Mouse (Mus musculus) lung, embryonic 14.5 days (tissue): Measurements from ENCODE around the gene Ipp. TPM values are rescaled to one million over a fixed set of nuclear protein-coding genes. Genes with fewer than 3 reads are reported as not detected.

Experiments
- ATAC-seq: fragments of 200-750 bp; cut with Nextera tagmentation; 2 replicates; pipeline ENCODE4 v1.8.0; 2017; ENCODE audit warnings: mild to moderate bottlenecking, moderate TSS enrichment, moderate library complexity; ENCODE audit not compliant: insufficient read depth
- DNase-seq: peaks from one replicate; pipeline ENCODE4 v3.0.0-alpha.2; 2015
- H3K27ac ChIP-seq: fragments of 300-500 bp; sonication (generic); 2 replicates; pipeline ENCODE4 v1.5.1; 2014; ENCODE audit warnings: low read depth, mild to moderate bottlenecking, moderate library complexity
- H3K27me3 ChIP-seq: fragments of 300-500 bp; sonication (generic); 2 replicates; pipeline ENCODE4 v1.6.1; 2014; ENCODE audit warnings: low read length, control low read depth; ENCODE audit not compliant: insufficient read depth
- H3K36me3 ChIP-seq: fragments of 300-500 bp; sonication (generic); 2 replicates; pipeline ENCODE4 v1.6.1; 2014; ENCODE audit warnings: control low read depth; ENCODE audit not compliant: insufficient read depth
- H3K4me1 ChIP-seq: fragments of 300-500 bp; sonication (generic); 2 replicates; pipeline ENCODE4 v1.6.1; 2014; ENCODE audit warnings: antibody characterized with exemption, control low read depth; ENCODE audit not compliant: insufficient read depth
- H3K4me2 ChIP-seq: fragments of 300-500 bp; sonication (generic); 2 replicates; pipeline ENCODE4 v1.6.1; 2014; ENCODE audit warnings: mild to moderate bottlenecking
- H3K4me3 ChIP-seq: fragments of 300-500 bp; sonication (generic); 2 replicates; pipeline ENCODE4 v1.5.1; 2014; ENCODE audit warnings: low read depth, low read length
- H3K9ac ChIP-seq: fragments of 300-500 bp; sonication (generic); 2 replicates; pipeline ENCODE4 v1.6.1; 2014
- H3K9me3 ChIP-seq: fragments of 300-500 bp; sonication (generic); 2 replicates; pipeline ENCODE4 v1.6.1; 2016; ENCODE audit warnings: low read depth, low read length, control low read depth
- CTCF ChIP-seq: IDR thresholded peaks from 2 replicates; pipeline ENCODE4 v1.5.1; 2016; ENCODE audit warnings: antibody characterized with exemption, low read depth
- WGBS: fragments of 180-500 bp; shearing (Covaris S2); extraction: QIAGEN DNeasy Blood & Tissue Kit; methylation state at CpG from one replicate; pipeline ENCODE4 v1.1.7; 2014; 5-methylcytosine and 5-hydroxymethylcytosine counted together
- polyA plus RNA-seq: library from polyadenylated mRNA; unstranded; fragments of >200 nt; fragmentation: Nextera tagmentation; extraction: Ambion mirVana; gene quantifications from 2 replicates; pipeline ENCODE4 v1.2.1, GENCODE M21; 2014

The Ipp gene
- polyA plus RNA-seq, 1 experiment from 2014 or later, result 3.4 TPM

- peak within 1 kb of the TSS; percentile 66 for H3K4me2 ChIP-seq
- DNase-seq (peak; percentile 98), ATAC-seq (peak; percentile 95)
- peak within 1 kb of the TSS; percentile 95 for H3K27ac ChIP-seq
- TF ChIP-seq CTCF, result peak; percentile 53
- H3K9ac ChIP-seq, result peak within 1 kb of the TSS; percentile 92
- H3K4me3 ChIP-seq, result peak within 1 kb of the TSS; percentile 91
- peaks cover 13% of the 10 kb centered on the region for H3K36me3 ChIP-seq
- under 1% methylated on average over 74 of the region's 78 CpGs for WGBS
- H3K9me3 ChIP-seq, result no peaks in the 10 kb centered on the region
- H3K27me3 ChIP-seq, result no peaks in the 10 kb centered on the region
- no peaks in the 10 kb centered on the region for H3K4me1 ChIP-seq
Measured at GRCm38 (mm10) chr4:116557306-116558121, 50.2 kb downstream of the Ipp start, which contains the start of gene Gpbp1l1. Gene Gpbp1l1 (plus strand): TSS chr4:116557658.

- ATAC-seq, result no peak
- H3K9me3 ChIP-seq, result no peaks in the 10 kb centered on the region
- H3K27ac ChIP-seq, result no peak overlapping the region; the same call in 1 of the 2 replicates
- peak; percentile 26 for DNase-seq
- H3K36me3 ChIP-seq, result peaks cover 7% of the 10 kb centered on the region
- H3K4me2 ChIP-seq, result peak overlapping the region; percentile 66
- H3K4me3 ChIP-seq, result peak overlapping the region; percentile 91
- no peaks in the 10 kb centered on the region for H3K27me3 ChIP-seq
- H3K9ac ChIP-seq, result peak overlapping the region; percentile 92
- no peak for TF ChIP-seq CTCF
- no peaks in the 10 kb centered on the region for H3K4me1 ChIP-seq
- WGBS, result 3% methylated on average over 15 of the region's 15 CpGs
Measured at GRCm38 (mm10) chr4:116558151-116558882, 51.0 kb downstream of the Ipp start.

Other genes starting within 250 kb of the Ipp start
- gene Mast2, start 43.4 kb upstream of the Ipp start, polyA plus RNA-seq, result 33.6 and 37.3 TPM in 2 replicates
- 21.2 and 27.7 TPM in 2 replicates for gene Tmem69, start 48.4 kb downstream of the Ipp start, polyA plus RNA-seq
- 39.5 and 41.5 TPM in 2 replicates for gene Gpbp1l1, start 50.1 kb downstream of the Ipp start, polyA plus RNA-seq
- gene Ccdc17, start 89.1 kb downstream of the Ipp start, polyA plus RNA-seq, result 2.6 and 3.4 TPM in 2 replicates
- gene Nasp, start 120.4 kb downstream of the Ipp start, polyA plus RNA-seq, result 164 and 168 TPM in 2 replicates
- 759 and 786 TPM in 2 replicates for gene Akr1a1, start 144.1 kb downstream of the Ipp start, polyA plus RNA-seq
- gene Prdx1, start 178.0 kb downstream of the Ipp start, polyA plus RNA-seq, result 1,429 and 1,485 TPM in 2 replicates
- 18.0 and 20.7 TPM in 2 replicates for gene Mmachc, start 200.9 kb downstream of the Ipp start, polyA plus RNA-seq
- gene Ccdc163, start 201.0 kb downstream of the Ipp start, polyA plus RNA-seq, result 30.0 and 35.1 TPM in 2 replicates
- gene Tesk2, start 213.4 kb downstream of the Ipp start, polyA plus RNA-seq, result 6.6 and 7.8 TPM in 2 replicates